Mouse (Mus musculus) testis, adult 2 months (tissue): ENCODE measurements around the gene Prdm1.

Source experiments
- CTCF ChIP-seq: fragments of 200-500 bp; IDR thresholded peaks from 2 replicates; pipeline ENCODE4 v1.5.1; 2012; ENCODE audit warnings: low read depth, mild to moderate bottlenecking, inconsistent platforms, low read length, moderate library complexity; ENCODE audit not compliant: control insufficient read depth, insufficient read depth, insufficient replicate concordance
- POLR2A ChIP-seq: fragments of 200-500 bp; IDR thresholded peaks from 2 replicates; pipeline ENCODE4 v1.6.1; 2012; ENCODE audit warnings: low read depth, mild to moderate bottlenecking, inconsistent platforms, low read length, moderate library complexity; ENCODE audit not compliant: control insufficient read depth

DNA sequence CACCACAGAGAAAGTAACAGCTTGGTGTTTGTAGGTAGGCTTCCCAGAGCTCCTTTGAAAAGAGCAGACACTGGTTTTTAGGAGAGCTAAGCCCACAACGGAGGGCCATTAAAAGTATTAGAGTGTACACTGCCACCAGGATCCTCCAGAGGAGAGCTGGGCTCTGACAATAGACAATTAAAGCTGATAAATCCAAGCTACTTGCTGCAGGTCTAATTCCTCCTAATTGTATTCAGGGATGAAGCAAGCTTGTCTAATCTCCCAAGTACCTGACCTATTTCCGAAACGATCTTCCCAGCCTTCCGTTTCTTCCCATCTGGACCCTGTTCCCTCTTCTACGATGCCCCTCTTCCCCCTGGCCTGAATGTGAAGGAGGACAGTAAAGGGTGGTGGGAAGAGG lies 63.7 kb downstream of the Prdm1 start:
- TF ChIP-seq CTCF (no peak), POLR2A (no peak)
